Mouse (Mus musculus) bone marrow macrophage, adult 2 months (primary cell): ENCODE results near the gene Ctc1. TPM values are rescaled to one million over a fixed set of nuclear protein-coding genes. Genes with fewer than 3 reads are reported as not detected.

Source experiments
- H3K27ac ChIP-seq: 2 replicates; pipeline ENCODE4 v1.5.1; 2012; ENCODE audit warnings: low read depth, low read length; ENCODE audit not compliant: insufficient read depth
- H3K4me1 ChIP-seq: 2 replicates; pipeline ENCODE4 v1.6.1; 2012; ENCODE audit warnings: low read length; ENCODE audit not compliant: control insufficient read depth, insufficient read depth
- H3K4me3 ChIP-seq: 2 replicates; pipeline ENCODE4 v1.5.1; 2012; ENCODE audit warnings: mild to moderate bottlenecking, low read length, moderate library complexity; ENCODE audit not compliant: insufficient read depth
- CTCF ChIP-seq: IDR thresholded peaks from 2 replicates; pipeline ENCODE4 v1.5.1; 2012; ENCODE audit warnings: low read depth, mild to moderate bottlenecking, low read length, moderate library complexity
- POLR2A ChIP-seq: IDR thresholded peaks from 2 replicates; pipeline ENCODE4 v1.6.1; 2012; ENCODE audit warnings: mild to moderate bottlenecking, low read depth, low read length, borderline replicate concordance
- polyA plus RNA-seq: library from polyadenylated mRNA; stranded (reverse); fragments of >200 nt; gene quantifications from 2 replicates; pipeline ENCODE4 v1.2.4, GENCODE M21; 2012; ENCODE audit not compliant: missing spikeins, insufficient read depth, insufficient read length

The Ctc1 gene
- polyA plus RNA-seq, 1 experiment: 44.2 TPM

DNA sequence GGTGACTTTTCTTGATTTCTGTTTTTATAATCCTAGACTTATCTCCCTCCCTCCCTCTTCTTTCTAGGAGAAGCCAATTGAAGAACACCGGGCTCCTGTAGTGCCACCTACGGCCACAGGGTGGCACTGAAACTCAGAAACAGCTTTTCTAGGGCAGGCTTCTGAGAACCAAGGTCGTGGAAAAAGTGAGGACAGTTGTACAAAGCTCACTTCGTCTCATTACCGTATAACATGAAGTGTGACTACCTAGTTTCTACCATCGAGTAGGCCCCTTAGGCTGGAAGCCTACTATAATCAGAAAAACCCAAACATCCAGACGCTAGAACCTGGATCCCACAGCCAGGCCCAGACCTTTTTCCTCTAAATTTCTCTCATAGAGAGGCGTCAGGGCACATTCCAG is 51.2 kb downstream of the Ctc1 start:
- Histone ChIP-seq H3K27ac (no peak overlapping the region), H3K4me1 (peaks cover 20% of the 10 kb centered on the region), H3K4me3 (no peak overlapping the region)
- no peak for TF ChIP-seq POLR2A
- peak; percentile 57; the same call in 1 of the 2 replicates for TF ChIP-seq CTCF

- H3K4me1 ChIP-seq: peaks cover 24% of the 10 kb centered on the region
- no peak for TF ChIP-seq POLR2A
- TF ChIP-seq CTCF: no peak
- no peak overlapping the region for H3K4me3 ChIP-seq
- H3K27ac ChIP-seq: no peak overlapping the region
These were observed 51.9 kb downstream of the Ctc1 start for GRCm38 (mm10) chr11:69067601-69068000.

- Histone ChIP-seq H3K4me1 (peaks cover 23% of the 10 kb centered on the region), H3K4me3 (peak overlapping the region; percentile 69), H3K27ac (peak overlapping the region; percentile 55)
- TF ChIP-seq CTCF (no peak), POLR2A (no peak)
These were observed 54.4 kb downstream of the Ctc1 start for GRCm38 (mm10) chr11:69070093-69070492.

GRCm38 (mm10) chr11:69070590-69071222 is 55.0 kb downstream of the Ctc1 start, which contains the start of gene Tmem107:
Gene Tmem107, plus strand, starts transcription at chr11:69070806.
- TF ChIP-seq CTCF (no peak), POLR2A (no peak)
- Histone ChIP-seq H3K27ac (peak within 1 kb of the TSS; percentile 55), H3K4me3 (peak within 1 kb of the TSS; percentile 69), H3K4me1 (peaks cover 23% of the 10 kb centered on the region)

DNA sequence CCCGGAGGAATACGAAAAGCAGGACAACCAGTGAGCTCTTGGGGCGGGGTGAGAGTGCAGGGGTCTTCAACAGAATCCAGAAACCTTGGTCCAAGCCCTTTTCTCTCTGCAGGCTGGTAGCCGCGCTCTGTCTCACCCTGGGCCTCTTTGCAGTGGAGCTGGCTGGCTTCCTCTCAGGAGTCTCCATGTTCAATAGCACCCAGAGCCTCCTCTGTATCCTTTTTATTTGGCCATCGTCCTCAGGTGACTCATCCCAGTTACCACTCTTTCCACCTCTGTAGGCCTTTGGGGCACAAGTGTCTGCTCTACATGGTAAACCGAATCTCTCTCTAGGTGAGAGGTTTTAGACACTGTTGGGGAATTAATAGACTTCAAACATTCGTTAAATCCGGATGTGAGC is 55.6 kb downstream of the Ctc1 start:
- 0 out of 2 replicates have a peak overlapping the region, but pooled peaks have one; percentile 3 for H3K27ac ChIP-seq
- peaks cover 23% of the 10 kb centered on the region for H3K4me1 ChIP-seq
- no peak for TF ChIP-seq CTCF
- no peak for TF ChIP-seq POLR2A
- H3K4me3 ChIP-seq: peak overlapping the region; percentile 69

- Histone ChIP-seq H3K4me1 (peaks cover 19% of the 10 kb centered on the region), H3K4me3 (no peak overlapping the region)
These were observed 56.5 kb downstream of the Ctc1 start for GRCm38 (mm10) chr11:69072234-69072633.

GRCm38 (mm10) chr11:69072666-69073064 is 57.0 kb downstream of the Ctc1 start:
- TF ChIP-seq CTCF: no peak
- TF ChIP-seq POLR2A: no peak
- Histone ChIP-seq H3K27ac (peak overlapping the region; percentile 19; the same call in 1 of the 2 replicates), H3K4me1 (peaks cover 21% of the 10 kb centered on the region), H3K4me3 (0 out of 2 replicates have a peak overlapping the region, but pooled peaks have one; percentile 4)

More at GRCm38 (mm10) chr11:69072234-69072633, 56.5 kb downstream of the Ctc1 start:
- no peak overlapping the region for H3K27ac ChIP-seq
- no peak for TF ChIP-seq POLR2A
- no peak for TF ChIP-seq CTCF

- TF ChIP-seq CTCF (no peak), POLR2A (peak; percentile 95)
- peak overlapping the region; percentile 21 for H3K4me3 ChIP-seq
- H3K4me1 ChIP-seq: peaks cover 25% of the 10 kb centered on the region
- peak overlapping the region; percentile 86 for H3K27ac ChIP-seq
These were observed 57.6 kb downstream of the Ctc1 start for GRCm38 (mm10) chr11:69073065-69073888.

DNA sequence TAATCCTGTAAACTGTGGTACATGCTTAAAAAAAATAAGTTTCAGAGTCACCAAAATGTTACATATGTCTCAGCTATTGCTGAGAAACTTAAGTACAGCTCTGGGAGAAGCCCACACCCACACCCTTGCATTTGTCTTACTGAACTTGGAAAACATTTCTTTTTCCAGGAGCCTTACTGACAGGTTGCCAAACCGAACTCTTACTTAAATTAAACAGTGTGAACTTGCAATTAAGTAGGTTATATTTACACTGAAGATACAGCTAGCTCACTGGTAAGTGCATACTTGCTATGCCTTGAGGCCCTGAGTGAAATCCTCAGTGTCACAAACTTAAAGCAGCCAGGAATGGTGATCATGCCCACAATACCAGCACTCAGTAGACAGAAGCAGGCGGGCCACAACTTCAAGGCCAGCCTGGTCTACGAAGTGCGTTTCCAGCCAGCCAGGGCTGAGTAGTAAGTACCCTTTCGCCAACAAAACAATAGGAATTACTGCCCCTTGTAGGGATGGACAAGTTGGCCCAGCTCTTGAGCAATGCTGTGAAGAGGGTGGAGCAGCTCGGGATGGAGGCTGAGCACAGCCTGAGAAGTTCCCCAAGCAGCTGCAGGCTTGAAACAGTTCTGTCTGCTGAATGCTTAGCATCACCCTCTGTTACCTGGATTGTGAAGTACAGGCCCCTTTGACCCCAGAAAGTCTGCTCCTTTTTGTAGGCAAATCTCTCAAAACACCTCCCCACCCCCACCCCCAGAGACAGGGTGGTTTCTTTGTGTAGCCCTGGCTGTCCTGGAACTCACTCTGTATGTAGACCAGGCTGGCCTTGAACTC is 58.5 kb downstream of the Ctc1 start:
- Histone ChIP-seq H3K27ac (0 out of 2 replicates have a peak overlapping the region, but pooled peaks have one; percentile 1), H3K4me3 (no peak overlapping the region), H3K4me1 (peaks cover 31% of the 10 kb centered on the region)
- TF ChIP-seq CTCF: no peak
- no peak for TF ChIP-seq POLR2A

GRCm38 (mm10) chr11:69074776-69075069 is 59.0 kb downstream of the Ctc1 start:
- no peak for TF ChIP-seq CTCF
- Histone ChIP-seq H3K4me3 (no peak overlapping the region), H3K27ac (no peak overlapping the region), H3K4me1 (peaks cover 34% of the 10 kb centered on the region)
